Mouse (Mus musculus): ENCODE data around the gene Flt3. TPM values are rescaled to one million over a fixed set of nuclear protein-coding genes. Genes with fewer than 3 reads are reported as not detected.

Flt3 gene
- polyA plus RNA-seq, 1 experiment: 0.53 TPM

DNA sequence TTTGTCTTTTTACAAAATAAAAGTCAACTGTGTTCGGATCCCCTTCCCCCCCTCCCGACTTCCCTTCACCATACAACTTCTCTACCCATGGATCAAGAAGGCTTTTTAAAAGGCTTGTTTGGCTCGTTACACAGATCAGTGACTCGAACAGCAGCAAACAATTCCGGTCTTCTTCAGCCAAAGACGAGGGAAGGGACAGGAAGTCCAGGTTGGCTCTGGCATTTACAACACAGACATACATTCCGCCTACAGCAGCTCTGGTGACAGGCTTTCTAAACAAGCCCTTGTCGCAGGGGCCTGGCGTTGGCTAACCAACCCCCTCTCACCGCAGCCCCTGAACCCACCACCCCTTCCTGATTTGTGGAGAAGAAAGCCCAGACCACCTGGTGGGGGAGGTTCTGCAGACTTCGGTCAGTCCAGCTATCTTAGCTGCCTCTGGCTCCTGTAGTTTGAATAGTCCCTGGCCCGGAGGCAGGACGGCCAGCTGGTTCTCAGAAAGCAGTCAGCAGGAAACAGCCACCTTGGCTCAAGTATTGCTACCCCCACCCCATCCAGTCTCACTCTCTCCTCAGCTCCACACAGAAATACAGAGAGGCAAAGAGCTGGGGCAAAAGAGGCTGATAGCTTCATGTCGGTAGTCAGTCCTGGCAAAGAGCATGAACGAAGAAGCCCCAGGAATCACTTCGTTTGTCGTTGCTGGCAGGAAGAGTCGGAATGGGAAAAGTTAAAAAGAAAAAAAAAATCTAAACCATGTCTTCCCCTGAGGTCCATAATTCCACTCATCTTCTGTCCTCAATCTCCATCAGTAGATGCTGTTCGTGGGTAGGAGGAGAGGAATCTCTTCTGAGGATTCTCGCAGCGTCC, 99.1 kb downstream of the Flt3 start:
- peaks cover 35% of the 10 kb centered on the region for H3K36me3 ChIP-seq (ENCODE audit: control insufficient read depth, insufficient read depth, low read length)
- H3K4me1 ChIP-seq (ENCODE audit: control insufficient read depth, insufficient read depth, insufficient read length, low read length): peaks cover 4% of the 10 kb centered on the region
- no peaks in the 10 kb centered on the region for H3K27me3 ChIP-seq (ENCODE audit: control insufficient read depth, insufficient read depth, low read length)
- TF ChIP-seq CTCF (IDR thresholded peaks at IDR 0.05; ENCODE audit: extremely low read depth, insufficient read length, insufficient replicate concordance, low read depth, low read length): no peak
- no peak for TF ChIP-seq POLR2A (IDR thresholded peaks at IDR 0.05; ENCODE audit: low read depth, low read length)
- WGBS: 2% methylated on average over 21 of the region's 21 CpGs
- peak overlapping the region; percentile 63 for H3K4me3 ChIP-seq (ENCODE audit: low read depth, low read length)
- peak overlapping the region; percentile 83 for H3K27ac ChIP-seq (ENCODE audit: insufficient read depth, low read depth, low read length)

DNA sequence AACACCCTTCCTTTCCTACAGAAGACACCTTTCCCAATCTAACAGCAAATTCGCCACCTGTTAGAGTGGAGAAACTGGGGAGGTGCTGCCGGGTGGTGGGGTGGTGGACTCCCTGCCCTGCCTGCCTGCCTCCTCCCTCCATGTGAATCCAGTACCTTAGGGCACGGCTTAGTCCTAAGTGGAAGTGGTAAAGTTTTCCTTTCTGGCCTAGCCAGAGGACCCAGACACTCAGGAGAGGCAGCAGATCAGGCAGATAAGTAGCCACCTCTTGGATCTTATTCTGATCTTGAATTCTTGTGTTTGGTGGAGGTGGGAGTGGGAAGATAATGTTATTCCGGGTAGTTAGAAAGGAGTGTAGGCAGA, 100.3 kb downstream of the Flt3 start:
- no peaks in the 10 kb centered on the region for H3K27me3 ChIP-seq (ENCODE audit: control insufficient read depth, insufficient read depth, low read length)
- H3K27ac ChIP-seq (ENCODE audit: insufficient read depth, low read depth, low read length): peak overlapping the region; percentile 91
- TF ChIP-seq POLR2A (IDR thresholded peaks at IDR 0.05; ENCODE audit: low read depth, low read length) (no peak), CTCF (IDR thresholded peaks at IDR 0.05; ENCODE audit: extremely low read depth, insufficient read length, insufficient replicate concordance, low read depth, low read length) (no peak)
- H3K4me3 ChIP-seq (ENCODE audit: low read depth, low read length): peak overlapping the region; percentile 51
- peaks cover 32% of the 10 kb centered on the region for H3K36me3 ChIP-seq (ENCODE audit: control insufficient read depth, insufficient read depth, low read length)
- H3K4me1 ChIP-seq (ENCODE audit: control insufficient read depth, insufficient read depth, insufficient read length, low read length): peaks cover 4% of the 10 kb centered on the region
- WGBS: 3% methylated on average over 4 of the region's 4 CpGs

DNA sequence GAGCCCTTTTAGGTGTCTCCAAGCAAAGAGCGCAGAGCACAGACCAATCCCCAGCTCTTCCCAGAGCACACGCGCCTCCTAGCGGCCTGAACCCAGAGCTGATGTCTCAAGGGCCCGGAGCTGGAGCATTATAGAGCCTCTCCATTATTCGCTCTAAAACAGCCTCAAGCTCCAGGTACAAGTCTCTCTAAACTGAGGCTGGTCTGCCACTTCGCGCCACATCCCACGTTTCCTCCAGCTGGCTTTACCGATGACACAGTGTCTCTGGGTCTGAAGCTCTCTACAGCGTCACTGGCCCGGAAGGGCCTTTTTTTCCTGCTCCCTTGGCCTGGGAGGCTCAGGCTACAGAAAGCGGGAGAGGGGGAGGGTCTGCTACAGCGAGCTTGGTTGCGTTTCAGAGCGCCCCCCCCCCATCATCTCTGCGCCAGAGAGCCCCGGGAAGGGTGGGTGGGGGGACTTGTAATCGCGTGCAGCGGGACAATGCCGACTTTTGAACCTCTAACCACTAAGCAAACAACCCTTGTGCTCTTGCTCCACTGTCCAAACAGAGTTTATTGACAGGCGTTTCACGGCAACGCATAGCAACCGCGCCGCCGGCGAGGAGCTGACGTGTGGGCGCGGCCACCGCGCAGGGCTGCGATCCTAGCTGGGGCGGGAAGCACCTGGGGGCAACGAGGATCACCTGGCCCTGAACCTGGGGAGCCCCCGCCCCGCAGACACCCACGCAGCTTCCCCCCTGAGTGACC, 100.9 kb downstream of the Flt3 start:
- Histone ChIP-seq H3K27ac (ENCODE audit: insufficient read depth, low read depth, low read length) (peak overlapping the region; percentile 91), H3K27me3 (ENCODE audit: control insufficient read depth, insufficient read depth, low read length) (no peaks in the 10 kb centered on the region), H3K4me1 (ENCODE audit: control insufficient read depth, insufficient read depth, insufficient read length, low read length) (peaks cover 4% of the 10 kb centered on the region), H3K4me3 (ENCODE audit: low read depth, low read length) (peak overlapping the region; percentile 51), H3K36me3 (ENCODE audit: control insufficient read depth, insufficient read depth, low read length) (peaks cover 29% of the 10 kb centered on the region)
- 2% methylated on average over 41 of the region's 41 CpGs for WGBS
- TF ChIP-seq CTCF (IDR thresholded peaks at IDR 0.05; ENCODE audit: extremely low read depth, insufficient read length, insufficient replicate concordance, low read depth, low read length) (peak; percentile 77), POLR2A (IDR thresholded peaks at IDR 0.05; ENCODE audit: low read depth, low read length) (no peak; the same call in 1 of the 2 replicates)

DNA sequence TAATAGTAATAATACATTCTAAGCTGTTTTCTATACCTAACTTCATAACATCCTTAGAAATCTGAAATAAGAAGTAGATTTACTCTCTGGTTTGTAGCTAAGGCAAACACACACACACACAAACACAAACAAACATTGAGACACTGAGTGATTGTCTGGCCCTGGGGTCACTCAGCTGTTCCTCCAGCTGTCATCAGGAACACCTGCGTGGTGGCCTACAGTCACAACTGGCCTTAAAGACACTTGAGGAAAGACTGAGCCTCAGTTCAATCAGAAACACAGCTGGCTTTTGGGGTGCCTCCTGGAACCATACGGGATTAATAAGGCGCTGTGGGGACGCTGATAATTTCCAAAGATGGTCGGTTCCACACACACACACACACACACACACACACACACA, 103.0 kb downstream of the Flt3 start:
- peaks cover 12% of the 10 kb centered on the region for H3K4me1 ChIP-seq (ENCODE audit: control insufficient read depth, insufficient read depth, insufficient read length, low read length)
- peaks cover 20% of the 10 kb centered on the region for H3K36me3 ChIP-seq (ENCODE audit: control insufficient read depth, insufficient read depth, low read length)
- no peak overlapping the region for H3K27ac ChIP-seq (ENCODE audit: insufficient read depth, low read depth, low read length)
- TF ChIP-seq POLR2A (IDR thresholded peaks at IDR 0.05; ENCODE audit: low read depth, low read length): no peak
- no peak overlapping the region for H3K4me3 ChIP-seq (ENCODE audit: low read depth, low read length)
- no peaks in the 10 kb centered on the region for H3K27me3 ChIP-seq (ENCODE audit: control insufficient read depth, insufficient read depth, low read length)
- WGBS: 45% methylated on average over 5 of the region's 5 CpGs

DNA sequence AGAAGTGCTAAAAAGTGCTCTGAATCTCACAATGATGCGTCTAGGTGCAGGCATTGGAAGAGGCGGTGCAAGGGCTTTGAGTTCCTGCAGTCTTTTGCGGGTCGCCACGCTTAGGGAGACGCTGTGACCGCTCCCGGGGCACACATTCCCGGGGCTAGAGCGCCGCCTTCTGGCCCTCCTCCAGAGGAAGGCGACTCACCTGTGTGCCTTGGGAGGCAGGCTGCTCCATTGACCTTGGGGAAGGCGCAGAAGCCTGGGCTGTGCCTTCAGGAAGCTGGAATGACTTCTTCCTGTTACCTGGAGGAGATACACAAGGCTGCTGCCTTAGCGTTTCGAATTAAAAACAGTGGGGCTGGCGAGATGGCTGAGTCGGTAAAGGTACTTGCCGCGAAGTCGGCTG, 106.2 kb downstream of the Flt3 start:
- peaks cover 16% of the 10 kb centered on the region for H3K4me1 ChIP-seq (ENCODE audit: control insufficient read depth, insufficient read depth, insufficient read length, low read length)
- H3K36me3 ChIP-seq (ENCODE audit: control insufficient read depth, insufficient read depth, low read length): peaks cover 2% of the 10 kb centered on the region; the same call in 1 of the 2 replicates
- 4% methylated on average over 20 of the region's 20 CpGs for WGBS
- H3K27me3 ChIP-seq (ENCODE audit: control insufficient read depth, insufficient read depth, low read length): no peaks in the 10 kb centered on the region
- H3K4me3 ChIP-seq (ENCODE audit: low read depth, low read length): peak overlapping the region; percentile 53
- peak; percentile 73 for TF ChIP-seq CTCF (IDR thresholded peaks at IDR 0.05; ENCODE audit: extremely low read depth, insufficient read length, insufficient replicate concordance, low read depth, low read length)
- no peak for TF ChIP-seq POLR2A (IDR thresholded peaks at IDR 0.05; ENCODE audit: low read depth, low read length)
- H3K27ac ChIP-seq (ENCODE audit: insufficient read depth, low read depth, low read length): peak overlapping the region; percentile 82

DNA sequence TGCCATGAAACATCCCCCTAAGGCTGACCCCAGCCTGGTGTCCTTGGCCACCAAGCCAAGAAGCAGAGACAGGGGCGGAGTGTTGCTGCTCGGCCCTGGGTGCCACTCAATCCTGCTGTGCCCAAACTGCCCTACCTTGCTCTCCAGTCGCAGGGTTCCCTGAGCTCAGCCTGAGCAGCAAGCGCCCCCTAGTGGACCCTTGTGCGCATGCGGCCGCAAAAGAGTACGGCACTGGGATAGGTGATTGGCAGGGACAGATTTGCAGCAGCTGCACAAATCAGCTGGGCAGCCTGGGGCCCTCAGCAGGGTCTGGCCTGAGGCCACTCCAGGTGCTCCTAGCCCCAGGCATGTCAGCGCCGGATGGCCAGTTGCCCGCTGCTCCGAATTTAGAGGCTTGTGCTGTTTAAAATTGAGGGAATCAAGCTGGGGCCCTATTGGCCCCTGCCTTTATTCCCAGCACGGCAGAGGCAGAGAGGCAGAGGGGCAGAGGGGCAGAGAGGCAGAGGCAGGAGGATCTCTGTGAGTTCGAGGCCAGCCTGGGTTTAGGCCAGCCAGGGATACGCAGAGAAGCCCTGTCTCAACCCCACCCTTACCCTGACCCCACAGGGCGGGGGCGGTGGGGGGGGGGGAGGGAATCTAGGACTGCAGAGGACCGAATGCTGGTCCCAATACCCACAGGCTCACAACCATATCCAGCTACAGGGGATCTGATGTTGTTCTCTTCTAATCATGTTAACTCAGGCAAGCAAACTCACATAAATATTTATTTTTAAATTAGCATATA, 107.0 kb downstream of the Flt3 start:
- peaks cover 2% of the 10 kb centered on the region; the same call in 1 of the 2 replicates for H3K36me3 ChIP-seq (ENCODE audit: control insufficient read depth, insufficient read depth, low read length)
- H3K27ac ChIP-seq (ENCODE audit: insufficient read depth, low read depth, low read length): peak overlapping the region; percentile 67
- H3K4me3 ChIP-seq (ENCODE audit: low read depth, low read length): peak overlapping the region; percentile 27
- TF ChIP-seq POLR2A (IDR thresholded peaks at IDR 0.05; ENCODE audit: low read depth, low read length): no peak
- peak; percentile 90 for TF ChIP-seq CTCF (IDR thresholded peaks at IDR 0.05; ENCODE audit: extremely low read depth, insufficient read length, insufficient replicate concordance, low read depth, low read length)
- no peaks in the 10 kb centered on the region for H3K27me3 ChIP-seq (ENCODE audit: control insufficient read depth, insufficient read depth, low read length)
- 11% methylated on average over 18 of the region's 18 CpGs for WGBS
- peaks cover 12% of the 10 kb centered on the region for H3K4me1 ChIP-seq (ENCODE audit: control insufficient read depth, insufficient read depth, insufficient read length, low read length)
